Mouse (Mus musculus) stomach, postnatal 0 days (tissue): ENCODE measurements at regions not wholly inside any gene's neighbourhood (a gene's known extent, or its start where the extent isn't known, plus 50 kb on each side); places are given as distances from the start of the nearest gene placed in this dataset.
A peak's percentile ranks its signal among the peaks of the same experiment; 100 is the strongest.

Experiments
- ATAC-seq: fragments of 200-750 bp; cut with Nextera tagmentation; 2 replicates; pipeline ENCODE4 v1.8.0; 2017; ENCODE audit not compliant: low FRiP score, low TSS enrichment
- DNase-seq: peaks from one replicate; pipeline ENCODE4 v3.0.0-alpha.2; 2016; ENCODE audit warnings: low spot score
- H3K27ac ChIP-seq: fragments of 300-500 bp; sonication (generic); replicated peaks from 2 replicates; pipeline ENCODE4 v1.5.1; 2014; ENCODE audit warnings: mild to moderate bottlenecking, control low read depth
- H3K27me3 ChIP-seq: fragments of 300-500 bp; sonication (generic); 2 replicates; pipeline ENCODE4 v1.6.1; 2014; ENCODE audit warnings: low read length; ENCODE audit not compliant: control insufficient read depth, insufficient read depth
- H3K36me3 ChIP-seq: fragments of 300-500 bp; sonication (generic); 2 replicates; pipeline ENCODE4 v1.6.1; 2014; ENCODE audit warnings: low read length, mixed read lengths; ENCODE audit not compliant: control insufficient read depth, insufficient read depth
- H3K4me1 ChIP-seq: fragments of 300-500 bp; sonication (generic); replicated peaks from 2 replicates; pipeline ENCODE4 v1.6.1; 2014; ENCODE audit warnings: antibody characterized with exemption; ENCODE audit not compliant: control insufficient read depth, insufficient read depth
- H3K4me2 ChIP-seq: fragments of 300-500 bp; sonication (generic); replicated peaks from 2 replicates; pipeline ENCODE4 v1.6.1; 2014; ENCODE audit warnings: low read depth, mild to moderate bottlenecking, control low read depth, moderate library complexity
- H3K4me3 ChIP-seq: fragments of 300-500 bp; sonication (generic); 2 replicates; pipeline ENCODE4 v1.5.1; 2014; ENCODE audit warnings: low read depth, low read length, control low read depth
- H3K9ac ChIP-seq: fragments of 300-500 bp; sonication (generic); 2 replicates; pipeline ENCODE4 v1.6.1; 2014; ENCODE audit warnings: mild to moderate bottlenecking, low read length, control low read depth, mixed read lengths
- H3K9me3 ChIP-seq: fragments of 300-500 bp; sonication (generic); 2 replicates; pipeline ENCODE4 v1.6.1; 2016; ENCODE audit warnings: low read length; ENCODE audit not compliant: control insufficient read depth
- CTCF ChIP-seq: IDR thresholded peaks from 2 replicates; pipeline ENCODE4 v1.5.1; 2016; ENCODE audit warnings: antibody characterized with exemption, low read depth, mild to moderate bottlenecking, moderate library complexity
- EP300 ChIP-seq: optimal IDR thresholded peaks from 2 replicates; pipeline ENCODE3; 2016; ENCODE audit warnings: antibody characterized with exemption
- WGBS: fragments of 180-500 bp; shearing (Covaris S2); extraction: QIAGEN DNeasy Blood & Tissue Kit; methylation state at CpG from one replicate; pipeline ENCODE4 v1.1.7; 2014; 5-methylcytosine and 5-hydroxymethylcytosine counted together

DNA sequence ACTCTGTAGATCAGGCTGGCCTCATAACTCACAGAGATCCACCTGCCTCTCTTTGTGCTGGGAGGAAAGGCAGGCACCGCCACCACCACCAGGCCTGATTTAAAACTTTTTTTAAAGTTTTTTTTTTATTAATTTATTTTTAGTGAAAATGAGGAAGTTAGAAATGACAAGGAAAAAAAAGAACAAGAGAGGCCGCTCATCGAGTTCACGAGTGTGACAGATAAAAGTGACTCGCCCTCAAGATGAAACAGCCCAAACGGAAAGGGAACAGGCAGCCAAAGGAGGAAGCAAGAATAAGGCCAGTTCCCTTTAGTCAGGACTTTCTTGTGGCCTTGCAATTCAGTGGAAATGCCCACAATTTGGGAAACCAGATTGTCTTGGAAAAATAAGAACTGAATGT is 163.4 kb upstream of the Jmjd1c start:
- no peak for DNase-seq
- Histone ChIP-seq H3K36me3 (no peaks in the 10 kb centered on the region), H3K27ac (no peak overlapping the region), H3K9me3 (no peaks in the 10 kb centered on the region), H3K4me2 (no peak overlapping the region), H3K4me3 (no peak overlapping the region), H3K9ac (no peak overlapping the region), H3K27me3 (no peaks in the 10 kb centered on the region), H3K4me1 (no peaks in the 10 kb centered on the region)
- TF ChIP-seq EP300 (no peak), CTCF (no peak)
- no peak for ATAC-seq
- WGBS: 71% methylated on average over 6 of the region's 6 CpGs

DNA sequence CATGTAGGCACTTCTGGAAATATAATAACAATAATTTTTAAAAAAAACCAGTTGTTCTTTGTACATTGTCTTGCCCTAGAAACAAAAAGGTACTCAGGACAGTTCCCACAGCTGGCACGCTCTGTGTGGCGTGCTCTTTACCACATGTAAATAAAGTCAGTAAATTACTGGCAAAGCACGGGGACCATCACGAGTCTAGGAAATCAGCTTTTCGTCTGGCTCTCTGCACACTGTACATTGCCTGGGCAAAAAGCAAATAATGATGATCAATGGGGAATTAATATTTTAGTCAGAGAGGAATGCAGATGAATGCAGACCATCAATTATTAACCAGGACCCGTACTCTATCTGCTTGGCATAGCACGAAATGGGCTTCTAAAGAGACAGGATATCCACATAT is 162.2 kb upstream of the Jmjd1c start:
- Histone ChIP-seq H3K9me3 (no peaks in the 10 kb centered on the region), H3K4me3 (no peak overlapping the region), H3K4me1 (no peaks in the 10 kb centered on the region), H3K36me3 (no peaks in the 10 kb centered on the region), H3K9ac (no peak overlapping the region), H3K4me2 (no peak overlapping the region), H3K27ac (no peak overlapping the region), H3K27me3 (no peaks in the 10 kb centered on the region)
- no peak for TF ChIP-seq EP300
- TF ChIP-seq CTCF: no peak
- DNase-seq (no peak), ATAC-seq (no peak)
- 47% methylated on average over 7 of the region's 7 CpGs for WGBS

- Histone ChIP-seq H3K36me3 (no peaks in the 10 kb centered on the region), H3K4me1 (no peaks in the 10 kb centered on the region), H3K9ac (no peak overlapping the region), H3K27ac (no peak overlapping the region), H3K9me3 (no peaks in the 10 kb centered on the region), H3K4me2 (no peak overlapping the region), H3K27me3 (no peaks in the 10 kb centered on the region), H3K4me3 (no peak overlapping the region)
- 43% methylated on average over 6 of the region's 6 CpGs for WGBS
- no peak for TF ChIP-seq CTCF
- no peak for TF ChIP-seq EP300
- peak; percentile 24; the same call in 1 of the 2 replicates for ATAC-seq
- DNase-seq: no peak
Measured at GRCm38 (mm10) chr10:66935731-66936130, 160.2 kb upstream of the Jmjd1c start.

GRCm38 (mm10) chr10:66937116-66937515 is 158.8 kb upstream of the Jmjd1c start:
- DNase-seq (no peak), ATAC-seq (no peak)
- H3K9me3 ChIP-seq: no peaks in the 10 kb centered on the region
- no peak overlapping the region for H3K9ac ChIP-seq
- H3K4me1 ChIP-seq: no peaks in the 10 kb centered on the region
- TF ChIP-seq CTCF (no peak), EP300 (no peak)
- no peaks in the 10 kb centered on the region for H3K27me3 ChIP-seq
- H3K27ac ChIP-seq: no peak overlapping the region
- no peaks in the 10 kb centered on the region for H3K36me3 ChIP-seq
- no peak overlapping the region for H3K4me2 ChIP-seq
- H3K4me3 ChIP-seq: no peak overlapping the region
- 85% methylated on average over 13 of the region's 13 CpGs for WGBS

GRCm38 (mm10) chr10:66940368-66940767 is 155.6 kb upstream of the Jmjd1c start:
- Histone ChIP-seq H3K27me3 (no peaks in the 10 kb centered on the region), H3K4me2 (no peak overlapping the region), H3K9ac (no peak overlapping the region), H3K4me3 (no peak overlapping the region), H3K4me1 (no peaks in the 10 kb centered on the region), H3K9me3 (no peaks in the 10 kb centered on the region), H3K36me3 (no peaks in the 10 kb centered on the region), H3K27ac (no peak overlapping the region)
- DNase-seq (no peak), ATAC-seq (no peak)
- WGBS: 90% methylated on average over 6 of the region's 6 CpGs
- TF ChIP-seq CTCF: no peak
- TF ChIP-seq EP300: no peak

- no peaks in the 10 kb centered on the region for H3K36me3 ChIP-seq
- H3K27me3 ChIP-seq: no peaks in the 10 kb centered on the region
- no peak for TF ChIP-seq EP300
- TF ChIP-seq CTCF: no peak
- no peaks in the 10 kb centered on the region for H3K9me3 ChIP-seq
- no peak for ATAC-seq
- H3K4me1 ChIP-seq: no peaks in the 10 kb centered on the region
- WGBS: 80% methylated on average over 5 of the region's 5 CpGs
- DNase-seq: no peak
- H3K9ac ChIP-seq: no peak overlapping the region
- H3K4me2 ChIP-seq: no peak overlapping the region
- no peak overlapping the region for H3K4me3 ChIP-seq
- no peak overlapping the region for H3K27ac ChIP-seq
Measured at GRCm38 (mm10) chr10:66940922-66941321, 155.0 kb upstream of the Jmjd1c start.
